Mouse (Mus musculus): ENCODE results near the gene Dcbld2. TPM values are rescaled to one million over a fixed set of nuclear protein-coding genes. Genes with fewer than 3 reads are reported as not detected.

Dcbld2 gene
- polyA plus RNA-seq, 1 experiment from 2014 or later: 16.1 TPM

Other genes starting within 250 kb of the Dcbld2 start
- gene St3gal6, start 115.8 kb downstream of the Dcbld2 start, polyA plus RNA-seq (2014; fragmentation: Nextera tagmentation; extraction: Ambion mirVana): 8.3 and 8.8 TPM in 2 replicates
- not detected in 2 replicates for gene Gm813, start 208.5 kb downstream of the Dcbld2 start, polyA plus RNA-seq (2014; fragmentation: Nextera tagmentation; extraction: Ambion mirVana)
- gene E330017A01Rik, start 230.3 kb downstream of the Dcbld2 start, polyA plus RNA-seq (2014; fragmentation: Nextera tagmentation; extraction: Ambion mirVana): not detected in 2 replicates